Mouse (Mus musculus) telencephalon, adult 2 months (tissue): ENCODE results near the gene Slitrk4.

ENCODE experiments used
- DNase-seq: peaks from one replicate; pipeline ENCODE4 v3.0.0-alpha.2; 2011; ENCODE audit warnings: low read depth, low spot score

Gene Slitrk4

GRCm38 (mm10) chrX:64276290-64277125, at the start of gene Slitrk4:
TSS of gene Slitrk4 (minus strand) at chrX:64276996.
- DNase-seq: no peak

DNA sequence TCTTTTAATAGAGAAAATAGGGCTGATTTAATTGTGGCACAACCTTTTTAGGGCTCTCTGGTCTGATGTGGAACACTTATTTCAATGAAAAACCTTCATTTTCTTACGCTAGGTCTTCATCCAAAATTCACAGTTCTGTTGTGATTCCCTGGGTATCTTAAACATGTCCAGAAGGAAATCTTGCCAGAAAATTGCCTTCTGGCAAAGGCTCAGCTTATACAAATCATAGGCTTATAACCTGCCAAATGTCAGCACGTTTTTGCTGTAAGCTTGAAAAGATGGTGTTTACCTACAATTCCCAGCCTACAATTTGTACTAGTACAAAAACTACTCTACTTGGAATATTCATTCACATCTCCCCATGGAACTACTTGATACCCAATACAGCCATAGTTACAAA, 42.7 kb upstream of the Slitrk4 start:
- no peak for DNase-seq

- no peak for DNase-seq
Measured at GRCm38 (mm10) chrX:64277991-64278301, 1.1 kb upstream of the Slitrk4 start.

DNA sequence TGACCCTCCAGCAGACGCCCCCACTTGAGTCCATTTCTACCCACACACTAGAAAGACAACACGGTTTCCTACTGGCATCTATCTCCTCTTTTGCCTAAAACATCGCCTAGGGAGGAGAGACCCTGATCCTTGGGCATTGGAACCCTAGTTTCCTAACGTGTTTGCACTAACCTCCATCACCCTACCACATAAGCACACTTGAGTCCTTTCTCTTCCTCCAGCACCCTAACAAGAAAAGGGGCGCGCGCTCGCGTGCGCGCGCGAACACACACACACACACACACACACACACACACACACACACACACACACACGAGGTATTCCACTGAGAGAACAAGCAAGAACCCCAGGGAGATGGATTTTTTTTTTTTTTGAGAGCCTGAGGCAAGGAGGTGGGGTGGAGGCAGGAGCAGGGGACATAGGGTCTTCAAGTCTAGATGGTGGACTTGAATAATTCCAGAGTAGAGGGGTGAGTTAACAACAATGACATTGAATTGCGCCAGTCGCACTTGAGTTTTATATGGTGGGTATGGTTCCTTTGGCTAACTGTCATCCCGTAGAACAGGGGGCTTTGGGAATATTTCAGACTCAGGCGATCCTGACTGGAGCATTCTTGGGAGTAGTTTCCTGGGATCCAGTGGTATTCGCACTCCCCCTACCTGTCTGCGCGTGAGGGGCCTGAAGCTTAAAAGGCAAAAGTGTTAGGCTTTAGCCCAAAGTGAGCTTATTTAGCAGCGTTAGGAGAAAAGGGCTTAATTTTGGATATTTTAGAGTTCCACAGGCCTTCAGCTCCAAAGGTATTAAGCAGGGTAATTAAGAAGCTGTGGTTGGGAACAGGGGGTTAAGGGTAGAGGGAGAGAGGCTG, 562 bp upstream of the Slitrk4 start:
- DNase-seq: no peak

GRCm38 (mm10) chrX:64275501-64276289, 1.1 kb downstream of the Slitrk4 start:
- DNase-seq: no peak

GRCm38 (mm10) chrX:64263481-64263880, 13.3 kb downstream of the Slitrk4 start:
- no peak for DNase-seq
